Mouse (Mus musculus): Measurements from ENCODE around the gene Smc1b. TPM values are rescaled to one million over a fixed set of nuclear protein-coding genes. Genes with fewer than 3 reads are reported as not detected.
"Not testable (repeated sequence)": the region's sequence is repeated elsewhere in the genome, so short reads cannot be mapped to it uniquely, and the experiment has no call there.

The Smc1b gene
- polyA plus RNA-seq, 1 experiment from 2014 or later: 0.19 TPM

GRCm38 (mm10) chr15:85041546-85042225, 90.1 kb downstream of the Smc1b start:
- Histone ChIP-seq H3K9me3 (replicated peaks) (no peaks in the 10 kb centered on the region), H3K4me3 (replicated peaks) (no peak overlapping the region), H3K36me3 (peaks cover 13% of the 10 kb centered on the region), H3K27ac (replicated peaks) (peak overlapping the region; percentile 79), H3K4me1 (peaks cover 57% of the 10 kb centered on the region), H3K4me2 (peak overlapping the region; percentile 19; the same call in 1 of the 2 replicates), H3K9ac (replicated peaks) (no peak overlapping the region), H3K27me3 (replicated peaks) (no peaks in the 10 kb centered on the region)
- ATAC-seq (ENCODE audit: low FRiP score): no peak
- WGBS: 78% methylated on average over 10 of the region's 10 CpGs

- Histone ChIP-seq H3K4me3 (replicated peaks) (peak overlapping the region; percentile 79), H3K27me3 (replicated peaks) (no peaks in the 10 kb centered on the region; the same call in 1 of the 2 replicates), H3K36me3 (no peaks in the 10 kb centered on the region), H3K4me2 (peak overlapping the region; percentile 90), H3K9ac (replicated peaks) (peak overlapping the region; percentile 78), H3K27ac (replicated peaks) (peak overlapping the region; percentile 61), H3K4me1 (peaks cover 47% of the 10 kb centered on the region), H3K9me3 (replicated peaks) (no peaks in the 10 kb centered on the region)
- ATAC-seq (ENCODE audit: low FRiP score): no peak
- WGBS: 4% methylated on average over 8 of the region's 8 CpGs
Observed at GRCm38 (mm10) chr15:85037343-85037690, 94.4 kb downstream of the Smc1b start.

GRCm38 (mm10) chr15:85036566-85037342, 95.0 kb downstream of the Smc1b start:
- peak overlapping the region; percentile 79 for H3K4me3 ChIP-seq (replicated peaks)
- H3K4me2 ChIP-seq: peak overlapping the region; percentile 90
- peak overlapping the region; percentile 80 for H3K27ac ChIP-seq (replicated peaks)
- no peaks in the 10 kb centered on the region for H3K9me3 ChIP-seq (replicated peaks)
- H3K9ac ChIP-seq (replicated peaks): peak overlapping the region; percentile 78
- peak; percentile 95 for ATAC-seq (ENCODE audit: low FRiP score)
- peaks cover 42% of the 10 kb centered on the region for H3K4me1 ChIP-seq
- H3K27me3 ChIP-seq (replicated peaks): no peaks in the 10 kb centered on the region; the same call in 1 of the 2 replicates
- under 1% methylated on average over 56 of the region's 75 CpGs for WGBS
- H3K36me3 ChIP-seq: no peaks in the 10 kb centered on the region

GRCm38 (mm10) chr15:85033916-85034315, 97.8 kb downstream of the Smc1b start:
- not testable (repeated sequence) for H3K9me3 ChIP-seq (replicated peaks); H3K36me3 ChIP-seq; H3K27ac ChIP-seq (replicated peaks); H3K27me3 ChIP-seq (replicated peaks); H3K4me2 ChIP-seq; H3K9ac ChIP-seq (replicated peaks); H3K4me3 ChIP-seq (replicated peaks); ATAC-seq (ENCODE audit: low FRiP score)
- 54% methylated on average over 7 of the region's 7 CpGs for WGBS
- peaks cover 30% of the 10 kb centered on the region for H3K4me1 ChIP-seq

- Histone ChIP-seq H3K4me2 (no peak overlapping the region), H3K27me3 (replicated peaks) (no peaks in the 10 kb centered on the region; the same call in 1 of the 2 replicates), H3K4me3 (replicated peaks) (no peak overlapping the region), H3K9ac (replicated peaks) (no peak overlapping the region), H3K4me1 (peaks cover 11% of the 10 kb centered on the region), H3K36me3 (no peaks in the 10 kb centered on the region), H3K27ac (replicated peaks) (no peak overlapping the region), H3K9me3 (replicated peaks) (no peaks in the 10 kb centered on the region)
- no peak for ATAC-seq (ENCODE audit: low FRiP score)
- WGBS: 54% methylated on average over 3 of the region's 3 CpGs
Observed at GRCm38 (mm10) chr15:85031866-85032265, 99.9 kb downstream of the Smc1b start.

GRCm38 (mm10) chr15:85030643-85031042, 101.1 kb downstream of the Smc1b start:
- H3K4me3 ChIP-seq (replicated peaks); H3K4me2 ChIP-seq; H3K4me1 ChIP-seq; ATAC-seq (ENCODE audit: low FRiP score); H3K36me3 ChIP-seq; H3K27ac ChIP-seq (replicated peaks); H3K27me3 ChIP-seq (replicated peaks); H3K9ac ChIP-seq (replicated peaks); H3K9me3 ChIP-seq (replicated peaks): not testable (repeated sequence)
- 82% methylated on average over 1 of the region's 1 CpGs for WGBS

- H3K27me3 ChIP-seq (replicated peaks); H3K9ac ChIP-seq (replicated peaks); ATAC-seq (ENCODE audit: low FRiP score); H3K4me2 ChIP-seq; H3K36me3 ChIP-seq; H3K27ac ChIP-seq (replicated peaks); H3K4me3 ChIP-seq (replicated peaks); H3K4me1 ChIP-seq; H3K9me3 ChIP-seq (replicated peaks): not testable (repeated sequence)
- WGBS: 65% methylated on average over 1 of the region's 1 CpGs
Observed at GRCm38 (mm10) chr15:85028648-85029047, 103.1 kb downstream of the Smc1b start, which contains the start of gene Fam118a. TSS of gene Fam118a (plus strand) at chr15:85028948.

GRCm38 (mm10) chr15:85027740-85028139, 104.0 kb downstream of the Smc1b start:
- no peaks in the 10 kb centered on the region for H3K4me1 ChIP-seq
- no peak for ATAC-seq (ENCODE audit: low FRiP score)
- no peaks in the 10 kb centered on the region for H3K27me3 ChIP-seq (replicated peaks)
- H3K9me3 ChIP-seq (replicated peaks): no peaks in the 10 kb centered on the region
- H3K9ac ChIP-seq (replicated peaks): no peak overlapping the region
- 41% methylated on average over 4 of the region's 4 CpGs for WGBS
- no peak overlapping the region for H3K4me2 ChIP-seq
- H3K4me3 ChIP-seq (replicated peaks): no peak overlapping the region
- H3K36me3 ChIP-seq: no peaks in the 10 kb centered on the region
- no peak overlapping the region for H3K27ac ChIP-seq (replicated peaks)

- H3K4me3 ChIP-seq (replicated peaks): no peak overlapping the region
- H3K9ac ChIP-seq (replicated peaks): no peak overlapping the region
- no peaks in the 10 kb centered on the region for H3K9me3 ChIP-seq (replicated peaks)
- no peak for ATAC-seq (ENCODE audit: low FRiP score)
- 86% methylated on average over 4 of the region's 4 CpGs for WGBS
- no peaks in the 10 kb centered on the region for H3K4me1 ChIP-seq
- H3K27ac ChIP-seq (replicated peaks): no peak overlapping the region
- no peaks in the 10 kb centered on the region for H3K27me3 ChIP-seq (replicated peaks)
- no peaks in the 10 kb centered on the region for H3K36me3 ChIP-seq
- no peak overlapping the region for H3K4me2 ChIP-seq
Observed at GRCm38 (mm10) chr15:85026197-85026596, 105.6 kb downstream of the Smc1b start.

- 71% methylated on average over 4 of the region's 4 CpGs for WGBS
- H3K4me3 ChIP-seq (replicated peaks): no peak overlapping the region
- no peaks in the 10 kb centered on the region for H3K9me3 ChIP-seq (replicated peaks)
- H3K4me1 ChIP-seq: peaks cover 3% of the 10 kb centered on the region
- ATAC-seq (ENCODE audit: low FRiP score): no peak
- H3K36me3 ChIP-seq: no peaks in the 10 kb centered on the region
- H3K4me2 ChIP-seq: no peak overlapping the region
- H3K27me3 ChIP-seq (replicated peaks): no peaks in the 10 kb centered on the region
- H3K9ac ChIP-seq (replicated peaks): no peak overlapping the region
- H3K27ac ChIP-seq (replicated peaks): no peak overlapping the region
Observed at GRCm38 (mm10) chr15:85022211-85022610, 109.6 kb downstream of the Smc1b start.

GRCm38 (mm10) chr15:85016951-85017664, 114.7 kb downstream of the Smc1b start, which contains the start of gene Upk3a:
TSS of gene Upk3a (plus strand) at chr15:85017141.
- peaks cover 15% of the 10 kb centered on the region for H3K4me1 ChIP-seq
- H3K9me3 ChIP-seq (replicated peaks): no peaks in the 10 kb centered on the region
- H3K27me3 ChIP-seq (replicated peaks): 0 out of 2 replicates have a peak, but pooled peaks cover 6% of the 10 kb centered on the region
- H3K4me3 ChIP-seq (replicated peaks): peak within 1 kb of the TSS; percentile 21
- no peak within 1 kb of the TSS for H3K27ac ChIP-seq (replicated peaks)
- H3K4me2 ChIP-seq: peak within 1 kb of the TSS; percentile 51
- no peaks in the 10 kb centered on the region for H3K36me3 ChIP-seq
- WGBS: 10% methylated on average over 21 of the region's 21 CpGs
- 0 out of 2 replicates have a peak within 1 kb of the TSS, but pooled peaks have one; percentile 32 for H3K9ac ChIP-seq (replicated peaks)
- ATAC-seq (ENCODE audit: low FRiP score): 0 out of 2 replicates have a peak, but pooled peaks have one; percentile 50

All from neural tube, embryonic 15.5 days (tissue).